8 mouse cellular contexts compared by ENCODE assay signal in the genomic region with DNA sequence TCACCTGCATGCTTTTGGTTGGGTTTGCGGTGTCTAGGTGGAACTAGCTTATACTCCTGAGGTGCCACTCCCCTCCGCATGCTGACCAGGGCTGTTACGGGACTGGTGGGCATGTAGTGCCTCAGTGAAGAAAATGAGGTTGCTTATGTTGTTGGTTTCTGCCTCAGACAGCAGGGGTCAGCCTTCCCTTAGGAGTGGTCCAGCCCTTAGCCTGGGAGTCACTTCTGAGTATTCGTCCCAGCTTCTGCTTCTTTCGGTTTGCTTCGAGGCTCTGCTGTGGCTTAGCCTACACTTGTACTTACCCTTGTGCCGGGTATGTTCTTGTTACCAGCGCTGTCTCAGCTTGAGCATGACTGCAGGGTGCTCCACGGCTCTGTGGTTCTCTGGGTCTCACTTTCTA. TPM values are rescaled to one million over a fixed set of nuclear protein-coding genes. Genes with fewer than 3 reads are reported as not detected.
A peak's percentile ranks its signal among the peaks of the same experiment; 100 is the strongest.
DNase-seq lines count a peak whose midpoint lies in the region; ATAC-seq lines count a peak whose summit lies in the region.

No protein-coding gene starts in this region.

- H3K4me3 ChIP-seq in forebrain, embryonic 15.5 days, result no peak overlapping the region

- no peak overlapping the region for H3K9ac ChIP-seq in forebrain, embryonic 15.5 days (replicated peaks)

- no peaks in the 10 kb centered on the region for H3K27me3 ChIP-seq in forebrain, embryonic 15.5 days

- peak; percentile 69 for DNase-seq in adrenal gland, postnatal 14 days
- no peak for DNase-seq in adrenal gland, adult 8-10 months
- DNase-seq in A20 (ENCODE audit: low read depth, low spot score), result peak; percentile 44
- DNase-seq in c-Kit-positive CD71-negative TER-119-negative erythroid progenitor cells, embryonic 14.5 days (ENCODE audit: low read depth), result peak; percentile 35
- DNase-seq in layer of hippocampus, adult 11-12 months (ENCODE audit: low spot score), result peak; percentile 65
- peak; percentile 14 to 26 for DNase-seq in spleen, postnatal 36 days (ENCODE audit: low spot score in 2 of 2)

- H3K4me2 ChIP-seq in forebrain, embryonic 15.5 days (replicated peaks), result no peak overlapping the region

- no peak overlapping the region for H3K27ac ChIP-seq in forebrain, embryonic 15.5 days (replicated peaks)

- no peaks in the 10 kb centered on the region for H3K9me3 ChIP-seq in forebrain, embryonic 15.5 days

- ATAC-seq in forebrain, embryonic 15.5 days (replicated peaks), result peak; percentile 80
- peak; percentile 90 for ATAC-seq in megakaryocyte progenitor cell, adult 5-6 weeks (replicated peaks; ENCODE audit: poor library complexity)

- 46% methylated on average over 9 of the region's 9 CpGs for WGBS in forebrain, embryonic 15.5 days

- peaks cover 14% of the 10 kb centered on the region for H3K4me1 ChIP-seq in forebrain, embryonic 15.5 days

- H3K36me3 ChIP-seq in forebrain, embryonic 15.5 days, result peaks cover 7% of the 10 kb centered on the region; the same call in 1 of the 2 replicates

RNA-seq across cellular contexts. Expression of a gene that starts 36.0 kb away (rescaled TPM):
- total RNA-seq in adrenal gland, postnatal 14 days (2021), result 26.8 and 32.0 TPM in 2 replicates
- total RNA-seq in adrenal gland, adult 8-10 months (2022), result 10 to 100 TPM; 36.6 to 49.1 (median 43.4) TPM
- 12.9 and 13.1 TPM in 2 replicates for polyA plus RNA-seq in forebrain, embryonic 15.5 days (2015; fragmentation: Nextera tagmentation; extraction: Ambion mirVana)
- 12.2 and 12.6 TPM in 2 replicates for total RNA-seq in megakaryocyte progenitor cell, adult 5-6 weeks (2015)
- total RNA-seq in megakaryocyte progenitor cell, adult 5-6 weeks (2017), result 17.3 and 19.8 TPM in 2 replicates
